Mouse (Mus musculus): ENCODE data around the gene Kif27. TPM values are rescaled to one million over a fixed set of nuclear protein-coding genes. Genes with fewer than 3 reads are reported as not detected.

Gene Kif27
- polyA plus RNA-seq, 1 experiment from 2014 or later, result 0.11 TPM

DNA sequence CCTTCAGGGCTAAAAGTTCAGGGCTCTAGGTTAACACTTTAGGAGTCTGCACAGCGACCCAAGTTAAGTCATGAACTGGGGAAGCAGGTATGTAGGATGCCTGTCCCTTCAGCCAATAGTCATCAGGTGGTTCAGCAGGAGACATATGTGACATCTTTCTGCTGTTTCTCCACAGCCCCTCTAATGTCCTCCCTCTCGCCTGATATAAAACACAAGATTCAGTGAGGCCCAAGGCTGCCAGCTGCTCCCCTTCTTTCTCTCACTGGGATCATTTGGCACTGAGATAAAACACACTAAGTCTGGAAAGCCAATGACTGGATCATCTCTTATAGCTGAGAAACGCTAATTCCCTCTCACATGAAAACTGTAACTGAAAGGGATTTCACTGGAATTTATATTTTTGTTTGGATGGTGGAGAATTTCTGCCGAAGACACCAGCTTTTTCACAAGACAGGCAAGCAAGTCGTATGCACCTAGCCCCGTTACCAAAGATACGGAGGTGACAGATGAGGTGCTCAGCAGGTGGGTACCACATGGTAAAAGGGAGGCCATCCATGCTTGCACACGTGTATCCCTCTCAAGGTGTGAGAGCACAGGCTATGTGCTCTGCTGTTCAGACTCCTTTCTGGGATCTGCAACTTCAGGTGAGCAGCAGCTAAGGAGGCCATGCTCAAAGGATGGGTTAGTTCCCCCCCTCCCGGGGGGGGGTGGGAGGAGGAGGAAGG, 56.3 kb downstream of the Kif27 start:
- Histone ChIP-seq H3K36me3 (ENCODE audit: control insufficient read depth, insufficient read depth, low read length) (no peaks in the 10 kb centered on the region), H3K27ac (replicated peaks) (no peak overlapping the region), H3K4me2 (replicated peaks; ENCODE audit: low read depth) (no peak overlapping the region), H3K4me1 (replicated peaks; ENCODE audit: control insufficient read depth, insufficient read depth) (no peaks in the 10 kb centered on the region), H3K9ac (ENCODE audit: low read length) (no peak overlapping the region), H3K27me3 (ENCODE audit: control insufficient read depth, insufficient read depth, low read length) (no peaks in the 10 kb centered on the region), H3K9me3 (ENCODE audit: control insufficient read depth, low read length) (no peaks in the 10 kb centered on the region), H3K4me3 (ENCODE audit: low read depth, low read length) (no peak overlapping the region)
- DNase-seq (ENCODE audit: low spot score) (no peak), ATAC-seq (ENCODE audit: low FRiP score, low TSS enrichment) (no peak)
- WGBS, result 66% methylated on average over 9 of the region's 9 CpGs
- no peak for TF ChIP-seq EP300 (optimal IDR thresholded peaks at IDR 0.05)
- no peak for TF ChIP-seq CTCF (IDR thresholded peaks at IDR 0.05; ENCODE audit: low read depth)

DNA sequence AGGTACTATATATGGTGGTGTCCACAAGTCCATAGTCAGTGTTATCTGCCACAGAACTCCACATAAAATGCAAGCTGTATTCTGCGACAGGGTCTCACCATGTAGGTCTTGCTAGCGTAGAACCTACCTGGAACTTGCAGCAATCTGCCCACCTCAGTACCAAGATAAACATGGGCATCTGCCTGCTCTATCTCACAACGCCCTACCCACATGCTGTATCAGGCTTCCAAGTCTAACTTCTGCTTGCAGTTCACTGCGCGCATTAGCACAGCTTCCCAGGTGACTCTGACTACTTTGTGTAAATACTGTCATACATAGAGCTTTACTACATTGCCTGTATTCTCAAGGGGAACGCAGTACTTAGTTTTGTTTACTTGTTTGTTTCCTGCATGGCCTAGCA, 57.0 kb downstream of the Kif27 start:
- Histone ChIP-seq H3K27me3 (ENCODE audit: control insufficient read depth, insufficient read depth, low read length) (no peaks in the 10 kb centered on the region), H3K9ac (ENCODE audit: low read length) (no peak overlapping the region), H3K36me3 (ENCODE audit: control insufficient read depth, insufficient read depth, low read length) (no peaks in the 10 kb centered on the region), H3K27ac (replicated peaks) (no peak overlapping the region), H3K4me3 (ENCODE audit: low read depth, low read length) (no peak overlapping the region), H3K4me2 (replicated peaks; ENCODE audit: low read depth) (no peak overlapping the region), H3K4me1 (replicated peaks; ENCODE audit: control insufficient read depth, insufficient read depth) (no peaks in the 10 kb centered on the region), H3K9me3 (ENCODE audit: control insufficient read depth, low read length) (no peaks in the 10 kb centered on the region)
- TF ChIP-seq EP300 (optimal IDR thresholded peaks at IDR 0.05) (no peak), CTCF (IDR thresholded peaks at IDR 0.05; ENCODE audit: low read depth) (no peak)
- no peak for ATAC-seq (ENCODE audit: low FRiP score, low TSS enrichment)
- no peak for DNase-seq (ENCODE audit: low spot score)
- WGBS, result 73% methylated on average over 6 of the region's 6 CpGs

DNA sequence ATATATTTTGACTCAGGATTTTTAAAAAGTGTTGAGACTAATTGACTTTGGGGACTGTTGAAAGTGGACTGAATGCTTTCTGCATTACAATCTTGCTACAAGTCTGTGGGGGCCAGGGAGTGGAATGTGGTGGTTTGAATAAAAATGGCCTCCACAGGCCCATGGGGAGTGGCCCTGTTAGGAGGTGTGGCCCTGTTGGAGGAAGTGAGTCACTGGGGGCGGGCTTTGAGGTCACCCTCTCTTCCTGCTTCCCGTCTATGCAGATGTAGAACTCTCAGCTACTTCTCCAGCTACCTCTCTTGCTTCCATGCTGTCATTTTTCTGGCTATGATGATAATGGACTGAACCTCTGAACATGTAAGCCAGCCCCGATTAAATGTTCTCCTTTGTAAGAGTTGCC, 60.2 kb downstream of the Kif27 start:
- H3K36me3 ChIP-seq (ENCODE audit: control insufficient read depth, insufficient read depth, low read length), result no peaks in the 10 kb centered on the region
- no peaks in the 10 kb centered on the region for H3K9me3 ChIP-seq (ENCODE audit: control insufficient read depth, low read length)
- no peak overlapping the region for H3K4me3 ChIP-seq (ENCODE audit: low read depth, low read length)
- DNase-seq (ENCODE audit: low spot score) (no peak), ATAC-seq (ENCODE audit: low FRiP score, low TSS enrichment) (no peak)
- H3K27me3 ChIP-seq (ENCODE audit: control insufficient read depth, insufficient read depth, low read length), result no peaks in the 10 kb centered on the region
- H3K4me2 ChIP-seq (replicated peaks; ENCODE audit: low read depth), result no peak overlapping the region
- H3K4me1 ChIP-seq (replicated peaks; ENCODE audit: control insufficient read depth, insufficient read depth), result no peaks in the 10 kb centered on the region
- no peak overlapping the region for H3K27ac ChIP-seq (replicated peaks)
- 87% methylated on average over 3 of the region's 3 CpGs for WGBS
- H3K9ac ChIP-seq (ENCODE audit: low read length), result no peak overlapping the region
- TF ChIP-seq CTCF (IDR thresholded peaks at IDR 0.05; ENCODE audit: low read depth) (no peak), EP300 (optimal IDR thresholded peaks at IDR 0.05) (no peak)

DNA sequence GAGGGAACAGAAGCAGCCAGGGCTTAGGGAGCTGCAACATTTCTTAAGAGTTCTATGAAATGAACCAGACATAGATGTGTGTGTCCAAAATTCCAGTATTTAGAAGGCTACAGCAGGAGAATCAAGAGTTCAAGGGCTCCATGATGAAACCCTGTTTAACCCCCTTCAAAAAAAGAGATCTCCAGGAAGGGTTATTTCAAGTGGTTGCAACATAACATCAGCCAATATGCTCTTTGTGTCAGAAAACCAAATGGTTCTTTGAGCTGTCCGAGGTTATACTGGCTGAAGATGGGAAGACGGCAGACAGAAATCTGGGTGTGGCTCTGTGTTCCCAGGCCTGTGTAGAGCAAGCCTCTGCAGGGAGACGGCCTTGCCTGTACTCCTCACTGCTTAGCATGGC, 63.3 kb downstream of the Kif27 start:
- TF ChIP-seq CTCF (IDR thresholded peaks at IDR 0.05; ENCODE audit: low read depth) (no peak), EP300 (optimal IDR thresholded peaks at IDR 0.05) (no peak)

DNA sequence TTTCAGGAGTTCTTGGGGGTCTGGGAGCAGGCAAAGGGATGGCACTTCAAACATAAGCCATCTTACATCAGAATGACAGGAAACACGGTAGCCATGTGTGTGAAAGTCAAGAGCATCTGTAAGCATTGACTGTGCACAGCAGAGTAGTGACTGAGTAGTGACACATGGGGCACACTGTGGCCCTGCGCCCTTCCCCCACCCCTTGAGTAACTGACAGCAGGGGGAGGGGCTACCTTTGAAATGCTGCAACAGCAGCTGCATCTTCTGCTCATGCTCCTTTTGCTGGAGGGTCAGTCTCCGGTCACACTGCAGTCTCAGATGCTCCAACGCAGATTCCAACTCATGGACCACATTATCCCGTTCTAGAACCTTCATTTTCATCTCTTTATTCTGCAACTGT, 66.1 kb downstream of the Kif27 start:
- no peak for TF ChIP-seq EP300 (optimal IDR thresholded peaks at IDR 0.05)
- TF ChIP-seq CTCF (IDR thresholded peaks at IDR 0.05; ENCODE audit: low read depth), result no peak
- H3K27me3 ChIP-seq (ENCODE audit: control insufficient read depth, insufficient read depth, low read length), result no peaks in the 10 kb centered on the region
- H3K9ac ChIP-seq (ENCODE audit: low read length), result no peak overlapping the region
- no peak overlapping the region for H3K27ac ChIP-seq (replicated peaks)
- no peak overlapping the region for H3K4me2 ChIP-seq (replicated peaks; ENCODE audit: low read depth)
- H3K9me3 ChIP-seq (ENCODE audit: control insufficient read depth, low read length), result no peaks in the 10 kb centered on the region
- WGBS, result 42% methylated on average over 5 of the region's 5 CpGs
- H3K36me3 ChIP-seq (ENCODE audit: control insufficient read depth, insufficient read depth, low read length), result no peaks in the 10 kb centered on the region
- no peaks in the 10 kb centered on the region for H3K4me1 ChIP-seq (replicated peaks; ENCODE audit: control insufficient read depth, insufficient read depth)
- DNase-seq (ENCODE audit: low spot score) (no peak), ATAC-seq (ENCODE audit: low FRiP score, low TSS enrichment) (no peak)
- H3K4me3 ChIP-seq (ENCODE audit: low read depth, low read length), result no peak overlapping the region

More for the DNA sequence above, 63.3 kb downstream of the Kif27 start:
- Histone ChIP-seq H3K9ac (ENCODE audit: low read length) (no peak overlapping the region), H3K4me1 (replicated peaks; ENCODE audit: control insufficient read depth, insufficient read depth) (no peaks in the 10 kb centered on the region), H3K27me3 (ENCODE audit: control insufficient read depth, insufficient read depth, low read length) (no peaks in the 10 kb centered on the region), H3K4me3 (ENCODE audit: low read depth, low read length) (no peak overlapping the region), H3K36me3 (ENCODE audit: control insufficient read depth, insufficient read depth, low read length) (no peaks in the 10 kb centered on the region), H3K9me3 (ENCODE audit: control insufficient read depth, low read length) (no peaks in the 10 kb centered on the region), H3K27ac (replicated peaks) (no peak overlapping the region), H3K4me2 (replicated peaks; ENCODE audit: low read depth) (no peak overlapping the region)
- DNase-seq (ENCODE audit: low spot score) (no peak), ATAC-seq (ENCODE audit: low FRiP score, low TSS enrichment) (no peak)
- WGBS, result 37% methylated on average over 3 of the region's 3 CpGs

GRCm38 (mm10) chr13:58289308-58289707, 69.6 kb downstream of the Kif27 start:
- Histone ChIP-seq H3K4me3 (ENCODE audit: low read depth, low read length) (no peak overlapping the region), H3K36me3 (ENCODE audit: control insufficient read depth, insufficient read depth, low read length) (no peaks in the 10 kb centered on the region), H3K4me2 (replicated peaks; ENCODE audit: low read depth) (no peak overlapping the region), H3K4me1 (replicated peaks; ENCODE audit: control insufficient read depth, insufficient read depth) (no peaks in the 10 kb centered on the region), H3K27ac (replicated peaks) (no peak overlapping the region), H3K9me3 (ENCODE audit: control insufficient read depth, low read length) (no peaks in the 10 kb centered on the region), H3K9ac (ENCODE audit: low read length) (no peak overlapping the region), H3K27me3 (ENCODE audit: control insufficient read depth, insufficient read depth, low read length) (no peaks in the 10 kb centered on the region)
- 83% methylated on average over 1 of the region's 1 CpGs for WGBS
- ATAC-seq (ENCODE audit: low FRiP score, low TSS enrichment) (no peak), DNase-seq (ENCODE audit: low spot score) (no peak)
- peak; percentile 54 for TF ChIP-seq CTCF (IDR thresholded peaks at IDR 0.05; ENCODE audit: low read depth)
- TF ChIP-seq EP300 (optimal IDR thresholded peaks at IDR 0.05), result no peak
